Mouse (Mus musculus): ENCODE results near the gene Gucy2c.

GRCm38 (mm10) chr6:136769859-136770258 lies 11.7 kb downstream of the Gucy2c start:
- TF ChIP-seq POLR2A (IDR thresholded peaks at IDR 0.05; ENCODE audit: low read depth, low read length) (no peak), CTCF (IDR thresholded peaks at IDR 0.05; ENCODE audit: extremely low read depth, insufficient read depth, insufficient read length, insufficient replicate concordance) (no peak)
